In the genomic region with DNA sequence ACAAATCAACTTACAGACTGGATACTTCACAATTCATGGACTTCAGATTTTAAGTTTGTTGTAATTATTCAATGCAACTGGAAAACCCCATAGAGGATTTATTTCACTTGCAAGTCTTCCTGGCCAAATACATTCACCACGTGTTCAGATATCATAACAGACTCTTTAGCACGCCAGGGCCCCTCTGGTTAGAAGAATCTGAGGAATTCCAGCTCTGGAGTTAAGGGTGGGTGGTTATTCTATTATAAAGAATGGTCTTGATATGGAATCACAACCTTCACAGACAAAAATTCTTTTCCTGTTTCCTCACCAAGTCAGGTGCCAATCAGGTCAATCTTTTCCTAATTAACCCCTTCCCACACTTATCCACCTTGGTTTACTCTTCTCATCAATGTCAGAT, we compare ENCODE assay signal across 15 mouse cellular contexts.
DNase-seq lines count a peak whose midpoint lies in the region; ATAC-seq and TF ChIP-seq lines count a peak whose summit lies in the region.
"Had no signal": no experiment of that assay in that cellular context is flagged by ENCODE, and none has a peak within 500 bp of the region (broad histone marks: within the 10 kb centered on the region; RNA-seq: fewer than 3 reads in every experiment).

No protein-coding gene starts in this region.

- no peak for TF ChIP-seq EP300 in heart, postnatal 0 days (IDR thresholded peaks at IDR 0.05; ENCODE audit: low read depth)

- H3K4me3 ChIP-seq in heart, embryonic 10.5 days: no peak overlapping the region
- no peak overlapping the region for H3K4me3 ChIP-seq in left cerebral cortex, adult 2 months
- H3K4me3 ChIP-seq in heart, postnatal 0 days (ENCODE audit: low read depth, low read length): no peak overlapping the region
- no peak overlapping the region for H3K4me3 ChIP-seq in forebrain, embryonic 16.5 days (replicated peaks; ENCODE audit: low read length)
- H3K4me3 ChIP-seq: erythroblast, embryonic 14.5 days; intestine, embryonic 15.5 days had no signal

- ATAC-seq in heart, postnatal 0 days (ENCODE audit: insufficient read depth, low read depth): no peak
- no peak for ATAC-seq in forebrain, embryonic 16.5 days
- ATAC-seq: forebrain, postnatal 0 days; intestine, embryonic 15.5 days had no signal

- H3K9me3 ChIP-seq in heart, embryonic 10.5 days: no peaks in the 10 kb centered on the region
- H3K9me3 ChIP-seq in heart, postnatal 0 days (replicated peaks; ENCODE audit: control insufficient read depth, low read length): no peaks in the 10 kb centered on the region
- H3K9me3 ChIP-seq in forebrain, embryonic 16.5 days (ENCODE audit: control insufficient read depth, low read length): no peaks in the 10 kb centered on the region
- H3K9me3 ChIP-seq: intestine, embryonic 15.5 days had no signal

- intact Hi-C loops in heart, postnatal 14 days (cut with DNase I): loop anchor here (2.0 kb wide), 1 partner anchor 13 kb away; no protein-coding TSS in a partner anchor
- intact Hi-C loops in left cerebral cortex, adult 2 months (cut with DNase I): loop anchor here (2.0 kb wide), 1 partner anchor 31 kb away; no protein-coding TSS in a partner anchor
- intact Hi-C loops in left cerebral cortex, postnatal 10 days (cut with DNase I): no loop called here

- H3K27me3 ChIP-seq in heart, embryonic 10.5 days (ENCODE audit: insufficient read depth, poor library complexity, severe bottlenecking): no peaks in the 10 kb centered on the region
- H3K27me3 ChIP-seq in heart, postnatal 0 days (ENCODE audit: control insufficient read depth, insufficient read depth, low read length): no peaks in the 10 kb centered on the region
- H3K27me3 ChIP-seq in forebrain, embryonic 16.5 days (replicated peaks; ENCODE audit: control insufficient read depth, insufficient read depth, low read length): no peaks in the 10 kb centered on the region
- H3K27me3 ChIP-seq: intestine, embryonic 15.5 days had no signal

- no peak for DNase-seq in heart, embryonic 10.5 days (ENCODE audit: low spot score)
- DNase-seq in heart, postnatal 14 days: no peak
- DNase-seq in left cerebral cortex, adult 2 months (ENCODE audit: extremely low spot score in 1 of 2, low spot score in 2 of 2): no peak
- no peak for DNase-seq in left cerebral cortex, postnatal 10 days (ENCODE audit: extremely low spot score in 1 of 2, low spot score in 2 of 2)
- DNase-seq in Muller cell, postnatal 12 days (ENCODE audit: inconsistent ontology term): peak; percentile 81
- DNase-seq in heart, postnatal 0 days (ENCODE audit: low spot score): peak; percentile 38
- DNase-seq in adipocyte (ENCODE audit: low spot score): no peak
- DNase-seq: adrenal gland, postnatal 10 days; cerebellum, adult 8-10 months; forebrain, postnatal 0 days; kidney, postnatal 14 days; lung, adult 2 months had no signal

- H3K4me1 ChIP-seq in heart, embryonic 10.5 days: peaks cover 54% of the 10 kb centered on the region
- H3K4me1 ChIP-seq in heart, postnatal 0 days (ENCODE audit: control insufficient read depth, insufficient read depth): peaks cover 49% of the 10 kb centered on the region
- H3K4me1 ChIP-seq in forebrain, embryonic 16.5 days (replicated peaks; ENCODE audit: control insufficient read depth, insufficient read depth, low read length): peaks cover 34% of the 10 kb centered on the region

- H3K9ac ChIP-seq in heart, postnatal 0 days (replicated peaks; ENCODE audit: low read depth, low read length): no peak overlapping the region
- no peak overlapping the region for H3K9ac ChIP-seq in forebrain, embryonic 16.5 days (replicated peaks; ENCODE audit: low read depth, low read length)
- H3K9ac ChIP-seq: forebrain, postnatal 0 days; intestine, embryonic 15.5 days had no signal

- H3K4me2 ChIP-seq in heart, postnatal 0 days (ENCODE audit: low read depth, low read length): 0 out of 2 replicates have a peak overlapping the region, but pooled peaks have one; percentile 6
- no peak overlapping the region for H3K4me2 ChIP-seq in forebrain, embryonic 16.5 days (ENCODE audit: low read length)
- H3K4me2 ChIP-seq: intestine, embryonic 15.5 days had no signal

- WGBS in heart, embryonic 10.5 days: 14% methylated on average over 2 of the region's 2 CpGs
- 18% methylated on average over 2 of the region's 2 CpGs for WGBS in heart, postnatal 0 days
- WGBS in forebrain, embryonic 16.5 days: 69% methylated on average over 2 of the region's 2 CpGs

- H3K27ac ChIP-seq in heart, embryonic 10.5 days: peak overlapping the region; percentile 36; the same call in 1 of the 2 replicates
- peak overlapping the region; percentile 21; the same call in 1 of the 2 replicates for H3K27ac ChIP-seq in left cerebral cortex, adult 2 months
- H3K27ac ChIP-seq in heart, postnatal 0 days (ENCODE audit: low read depth): peak overlapping the region; percentile 99
- H3K27ac ChIP-seq in forebrain, embryonic 16.5 days (ENCODE audit: low read length): no peak overlapping the region
- H3K27ac ChIP-seq: intestine, embryonic 15.5 days had no signal

- TF ChIP-seq CTCF in left cerebral cortex, adult 2 months (IDR thresholded peaks at IDR 0.05): no peak
- no peak for TF ChIP-seq CTCF in heart, postnatal 0 days (IDR thresholded peaks at IDR 0.05; ENCODE audit: low read depth)

- H3K36me3 ChIP-seq in heart, embryonic 10.5 days: peaks cover 20% of the 10 kb centered on the region
- 0 out of 2 replicates have a peak, but pooled peaks cover 4% of the 10 kb centered on the region for H3K36me3 ChIP-seq in heart, postnatal 0 days (replicated peaks; ENCODE audit: control insufficient read depth, insufficient read depth, low read length)
- no peaks in the 10 kb centered on the region for H3K36me3 ChIP-seq in forebrain, embryonic 16.5 days (ENCODE audit: control insufficient read depth, insufficient read depth)
- H3K36me3 ChIP-seq: intestine, embryonic 15.5 days had no signal

Comparison
In these comparisons a context has a peak if more than half of its experiments do, and no peak if none do; other contexts are left out.
1. DNase-seq: peak in Muller cell, postnatal 12 days (single experiment) and heart, postnatal 0 days (single experiment); none in heart, embryonic 10.5 days (single experiment), heart, postnatal 14 days (0 of 2), left cerebral cortex, adult 2 months (0 of 2), left cerebral cortex, postnatal 10 days (0 of 2) and adipocyte (single experiment).